Mouse (Mus musculus) G1E (cell line): ENCODE data around the gene Rpl35.

Experiments used
- CTCF ChIP-seq: IDR thresholded peaks from 2 replicates; pipeline ENCODE4 v1.5.1; 2012; ENCODE audit warnings: low read depth, low read length, inconsistent platforms, mixed read lengths
- GATA2 ChIP-seq: IDR thresholded peaks from 2 replicates; pipeline ENCODE4 v1.6.1; 2012; ENCODE audit warnings: low read depth, low read length, inconsistent platforms, borderline replicate concordance

GRCm38 (mm10) chr2:38977837-38978236, 27.6 kb downstream of the Rpl35 start:
- TF ChIP-seq CTCF (no peak), GATA2 (no peak)
